Mouse (Mus musculus): Measurements from ENCODE around the gene Ksr1. TPM values are rescaled to one million over a fixed set of nuclear protein-coding genes. Genes with fewer than 3 reads are reported as not detected.

Gene Ksr1
- total and polyA plus RNA-seq, 2 experiments from 2014 or later: 3.2 to 33.7 TPM

DNA sequence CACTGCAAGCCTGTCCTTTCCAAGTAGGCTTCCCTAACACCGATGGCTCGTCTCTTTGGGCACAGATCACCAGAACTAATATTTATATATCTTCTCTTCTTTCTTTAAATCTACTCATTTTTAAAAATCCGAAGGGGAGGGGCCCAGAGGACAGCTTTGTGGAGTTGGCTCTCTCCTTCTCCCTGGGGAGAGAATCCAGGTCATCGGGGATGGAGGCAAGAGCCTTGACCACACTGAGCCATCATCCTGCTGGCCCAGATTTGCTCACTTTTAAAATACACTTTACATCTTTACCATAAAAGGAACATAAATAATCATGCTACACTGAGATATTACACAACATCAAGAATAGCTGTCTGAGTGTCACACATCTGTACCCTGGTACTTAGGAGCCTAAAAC is 35.8 kb downstream of the Ksr1 start:
- Histone ChIP-seq H3K27ac (ENCODE audit: low read depth, low read length) (no peak overlapping the region), H3K4me2 (ENCODE audit: low read depth, low read length, poor library complexity, severe bottlenecking) (no peak overlapping the region), H3K9me3 (ENCODE audit: low read length) (no peaks in the 10 kb centered on the region), H3K4me1 (ENCODE audit: insufficient read depth, low read length) (no peaks in the 10 kb centered on the region), H3K27me3 (ENCODE audit: insufficient read depth, low read length) (no peaks in the 10 kb centered on the region), H3K9ac (replicated peaks; ENCODE audit: low read length, poor library complexity, severe bottlenecking) (no peak overlapping the region), H3K36me3 (ENCODE audit: insufficient read depth, low read length) (peaks cover 2% of the 10 kb centered on the region; the same call in 1 of the 2 replicates), H3K4me3 (ENCODE audit: low read depth, low read length) (no peak overlapping the region)
- DNase-seq (ENCODE audit: low spot score): no peak
- no peak for ATAC-seq (ENCODE audit: low FRiP score)
- TF ChIP-seq CTCF (IDR thresholded peaks at IDR 0.05): no peak
- WGBS: 71% methylated on average over 4 of the region's 4 CpGs

DNA sequence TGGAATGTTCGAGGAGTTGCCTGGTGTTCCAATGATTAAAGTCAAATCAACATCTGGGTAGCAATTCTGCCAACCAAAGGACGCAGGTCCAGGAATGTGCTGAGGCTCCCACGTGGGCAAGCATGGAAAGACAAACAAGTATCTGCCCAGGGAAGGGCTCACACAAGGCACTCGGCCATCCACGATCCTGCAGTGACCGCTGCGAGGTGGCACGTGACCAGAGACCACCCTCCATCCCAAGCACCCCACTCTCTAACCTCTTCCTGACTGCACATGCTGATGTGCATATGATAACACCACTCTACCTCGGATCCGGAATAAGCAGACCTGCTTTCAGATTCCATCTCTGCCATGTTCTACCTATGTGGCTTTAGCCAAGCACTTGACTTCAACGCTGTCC is 38.3 kb downstream of the Ksr1 start:
- no peak for TF ChIP-seq CTCF (IDR thresholded peaks at IDR 0.05)
- Histone ChIP-seq H3K4me1 (ENCODE audit: insufficient read depth, low read length) (no peaks in the 10 kb centered on the region), H3K4me2 (ENCODE audit: low read depth, low read length, poor library complexity, severe bottlenecking) (no peak overlapping the region), H3K36me3 (ENCODE audit: insufficient read depth, low read length) (peaks cover 2% of the 10 kb centered on the region; the same call in 1 of the 2 replicates), H3K9me3 (ENCODE audit: low read length) (no peaks in the 10 kb centered on the region), H3K27me3 (ENCODE audit: insufficient read depth, low read length) (no peaks in the 10 kb centered on the region), H3K27ac (ENCODE audit: low read depth, low read length) (no peak overlapping the region), H3K9ac (replicated peaks; ENCODE audit: low read length, poor library complexity, severe bottlenecking) (no peak overlapping the region), H3K4me3 (ENCODE audit: low read depth, low read length) (no peak overlapping the region)
- WGBS: 93% methylated on average over 11 of the region's 11 CpGs
- ATAC-seq (ENCODE audit: low FRiP score): no peak
- no peak for DNase-seq (ENCODE audit: low spot score)

GRCm38 (mm10) chr11:79104998-79105397 is 41.2 kb downstream of the Ksr1 start:
- WGBS: 86% methylated on average over 6 of the region's 6 CpGs

DNA sequence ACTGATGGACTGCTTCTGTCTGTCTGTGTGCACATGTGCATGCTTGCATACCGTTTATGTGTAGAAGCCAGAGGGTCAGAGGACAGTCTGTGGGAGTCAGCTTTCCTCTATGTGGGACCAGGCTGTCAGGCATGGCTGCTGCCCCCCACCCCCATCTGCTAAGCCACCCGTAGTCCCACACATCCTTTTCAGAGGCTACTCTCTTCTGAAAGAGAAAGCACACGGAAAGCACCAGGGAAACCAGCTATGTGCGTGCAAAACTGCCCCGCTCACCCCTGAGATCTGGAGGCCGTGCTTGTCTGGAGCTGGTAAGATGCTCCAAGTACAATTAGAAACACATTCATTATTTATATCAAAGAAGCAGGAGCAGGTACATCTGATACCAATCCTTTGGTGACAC is 41.7 kb downstream of the Ksr1 start:
- TF ChIP-seq CTCF (IDR thresholded peaks at IDR 0.05): no peak
- Histone ChIP-seq H3K27me3 (ENCODE audit: insufficient read depth, low read length) (no peaks in the 10 kb centered on the region), H3K36me3 (ENCODE audit: insufficient read depth, low read length) (peaks cover 2% of the 10 kb centered on the region; the same call in 1 of the 2 replicates), H3K27ac (ENCODE audit: low read depth, low read length) (no peak overlapping the region), H3K9ac (replicated peaks; ENCODE audit: low read length, poor library complexity, severe bottlenecking) (no peak overlapping the region), H3K4me1 (ENCODE audit: insufficient read depth, low read length) (no peaks in the 10 kb centered on the region), H3K4me3 (ENCODE audit: low read depth, low read length) (no peak overlapping the region), H3K4me2 (ENCODE audit: low read depth, low read length, poor library complexity, severe bottlenecking) (no peak overlapping the region), H3K9me3 (ENCODE audit: low read length) (no peaks in the 10 kb centered on the region)
- WGBS: 80% methylated on average over 6 of the region's 6 CpGs
- ATAC-seq (ENCODE audit: low FRiP score) (no peak), DNase-seq (ENCODE audit: low spot score) (no peak)

More at GRCm38 (mm10) chr11:79104998-79105397, 41.2 kb downstream of the Ksr1 start:
- Histone ChIP-seq H3K4me3 (ENCODE audit: low read depth, low read length) (no peak overlapping the region), H3K27me3 (ENCODE audit: insufficient read depth, low read length) (no peaks in the 10 kb centered on the region), H3K9ac (replicated peaks; ENCODE audit: low read length, poor library complexity, severe bottlenecking) (no peak overlapping the region), H3K36me3 (ENCODE audit: insufficient read depth, low read length) (peaks cover 2% of the 10 kb centered on the region; the same call in 1 of the 2 replicates), H3K4me2 (ENCODE audit: low read depth, low read length, poor library complexity, severe bottlenecking) (no peak overlapping the region), H3K27ac (ENCODE audit: low read depth, low read length) (no peak overlapping the region), H3K9me3 (ENCODE audit: low read length) (no peaks in the 10 kb centered on the region), H3K4me1 (ENCODE audit: insufficient read depth, low read length) (no peaks in the 10 kb centered on the region)
- ATAC-seq (ENCODE audit: low FRiP score) (no peak), DNase-seq (ENCODE audit: low spot score) (no peak)
- no peak for TF ChIP-seq CTCF (IDR thresholded peaks at IDR 0.05)

- Histone ChIP-seq H3K27ac (ENCODE audit: low read depth, low read length) (no peak overlapping the region), H3K4me2 (ENCODE audit: low read depth, low read length, poor library complexity, severe bottlenecking) (no peak overlapping the region), H3K36me3 (ENCODE audit: insufficient read depth, low read length) (peaks cover 2% of the 10 kb centered on the region; the same call in 1 of the 2 replicates), H3K4me3 (ENCODE audit: low read depth, low read length) (no peak overlapping the region), H3K27me3 (ENCODE audit: insufficient read depth, low read length) (no peaks in the 10 kb centered on the region), H3K9ac (replicated peaks; ENCODE audit: low read length, poor library complexity, severe bottlenecking) (no peak overlapping the region), H3K4me1 (ENCODE audit: insufficient read depth, low read length) (no peaks in the 10 kb centered on the region), H3K9me3 (ENCODE audit: low read length) (no peaks in the 10 kb centered on the region)
- no peak for TF ChIP-seq CTCF (IDR thresholded peaks at IDR 0.05)
- 93% methylated on average over 11 of the region's 11 CpGs for WGBS
- DNase-seq (ENCODE audit: low spot score) (no peak), ATAC-seq (ENCODE audit: low FRiP score) (no peak)
Measured at GRCm38 (mm10) chr11:79104096-79104495, 42.1 kb downstream of the Ksr1 start.

- Histone ChIP-seq H3K4me2 (ENCODE audit: low read depth, low read length, poor library complexity, severe bottlenecking) (no peak overlapping the region), H3K27me3 (ENCODE audit: insufficient read depth, low read length) (no peaks in the 10 kb centered on the region), H3K4me3 (ENCODE audit: low read depth, low read length) (no peak overlapping the region), H3K4me1 (ENCODE audit: insufficient read depth, low read length) (no peaks in the 10 kb centered on the region), H3K36me3 (ENCODE audit: insufficient read depth, low read length) (peaks cover 2% of the 10 kb centered on the region; the same call in 1 of the 2 replicates), H3K27ac (ENCODE audit: low read depth, low read length) (no peak overlapping the region), H3K9ac (replicated peaks; ENCODE audit: low read length, poor library complexity, severe bottlenecking) (no peak overlapping the region), H3K9me3 (ENCODE audit: low read length) (no peaks in the 10 kb centered on the region)
- DNase-seq (ENCODE audit: low spot score) (no peak), ATAC-seq (ENCODE audit: low FRiP score) (no peak)
- no peak for TF ChIP-seq CTCF (IDR thresholded peaks at IDR 0.05)
- 72% methylated on average over 5 of the region's 5 CpGs for WGBS
Measured at GRCm38 (mm10) chr11:79103461-79103869, 42.7 kb downstream of the Ksr1 start.

Measured in midbrain, postnatal 0 days (tissue).